Mouse (Mus musculus) thymus, adult 2 months (tissue): ENCODE results near the gene AL607142.1. TPM values are rescaled to one million over a fixed set of nuclear protein-coding genes. Genes with fewer than 3 reads are reported as not detected.
A peak's percentile ranks its signal among the peaks of the same experiment; 100 is the strongest.

Experiments used
- DNase-seq: peaks from one replicate; pipeline ENCODE4 v3.0.0; 2021
- H3K27ac ChIP-seq: fragments of 200-500 bp; 2 replicates; pipeline ENCODE4 v1.5.1; 2012; ENCODE audit warnings: low read length, control low read depth; ENCODE audit not compliant: control insufficient read depth, insufficient read depth
- H3K27me3 ChIP-seq: fragments of 200-500 bp; 2 replicates; pipeline ENCODE4 v1.6.1; 2012; ENCODE audit warnings: mild to moderate bottlenecking, low read length, moderate library complexity, mixed read lengths; ENCODE audit not compliant: control insufficient read depth, insufficient read depth
- H3K36me3 ChIP-seq: fragments of 200-500 bp; 2 replicates; pipeline ENCODE4 v1.6.1; 2012; ENCODE audit warnings: mild to moderate bottlenecking, low read length, moderate library complexity; ENCODE audit not compliant: control insufficient read depth, insufficient read depth
- H3K4me1 ChIP-seq: fragments of 200-500 bp; replicated peaks from 2 replicates; pipeline ENCODE4 v1.6.1; 2012; ENCODE audit warnings: low read length; ENCODE audit not compliant: control insufficient read depth, insufficient read depth
- H3K4me3 ChIP-seq: fragments of 200-500 bp; 2 replicates; pipeline ENCODE4 v1.5.1; 2012; ENCODE audit warnings: mild to moderate bottlenecking, low read length, control low read depth, moderate library complexity; ENCODE audit not compliant: control insufficient read depth, insufficient read depth
- CTCF ChIP-seq: fragments of 200-500 bp; IDR thresholded peaks from 2 replicates; pipeline ENCODE4 v1.5.1; 2012; ENCODE audit warnings: mild to moderate bottlenecking, control low read depth, low read length, moderate library complexity, borderline replicate concordance; ENCODE audit not compliant: control insufficient read depth, poor library complexity, insufficient read depth; ENCODE audit errors: extremely low read depth
- POLR2A ChIP-seq: fragments of 200-500 bp; IDR thresholded peaks from 2 replicates; pipeline ENCODE4 v1.6.1; 2012; ENCODE audit warnings: mild to moderate bottlenecking, low read length, control low read depth, moderate library complexity; ENCODE audit not compliant: control insufficient read depth, poor library complexity, insufficient read depth; ENCODE audit errors: extremely low read depth
- WGBS: fragments of 180-500 bp; shearing (Covaris S2); methylation state at CpG from one replicate; pipeline ENCODE4 v1.1.7; 2018; 5-methylcytosine and 5-hydroxymethylcytosine counted together
- polyA plus RNA-seq: library from polyadenylated mRNA; depleted of rRNA; stranded (reverse); fragments of >200 nt; gene quantifications from 2 replicates; pipeline ENCODE4 v1.2.3, GENCODE M21; 2012

The AL607142.1 gene
- polyA plus RNA-seq, 1 experiment = not detected

GRCm38 (mm10) chr4:120089536-120089935, 24.7 kb downstream of the AL607142.1 start:
- H3K36me3 ChIP-seq = peaks cover 3% of the 10 kb centered on the region; the same call in 1 of the 2 replicates
- WGBS = 95% methylated on average over 8 of the region's 8 CpGs
- H3K27me3 ChIP-seq = no peaks in the 10 kb centered on the region
- TF ChIP-seq CTCF (no peak), POLR2A (no peak)
- no peak overlapping the region for H3K27ac ChIP-seq
- no peaks in the 10 kb centered on the region for H3K4me1 ChIP-seq
- no peak for DNase-seq
- no peak overlapping the region for H3K4me3 ChIP-seq

GRCm38 (mm10) chr4:120091997-120092783, 27.4 kb downstream of the AL607142.1 start:
- TF ChIP-seq POLR2A (no peak), CTCF (no peak)
- H3K27ac ChIP-seq = no peak overlapping the region
- no peaks in the 10 kb centered on the region for H3K4me1 ChIP-seq
- no peaks in the 10 kb centered on the region for H3K27me3 ChIP-seq
- DNase-seq = no peak
- H3K4me3 ChIP-seq = no peak overlapping the region
- 85% methylated on average over 1 of the region's 1 CpGs for whole genome bisulfite sequencing
- H3K36me3 ChIP-seq = peaks cover 18% of the 10 kb centered on the region

GRCm38 (mm10) chr4:120096935-120097334, 32.1 kb downstream of the AL607142.1 start:
- H3K4me3 ChIP-seq = no peak overlapping the region
- 98% methylated on average over 19 of the region's 19 CpGs for WGBS
- H3K36me3 ChIP-seq = peaks cover 36% of the 10 kb centered on the region
- DNase-seq = no peak
- H3K27me3 ChIP-seq = no peaks in the 10 kb centered on the region
- no peaks in the 10 kb centered on the region for H3K4me1 ChIP-seq
- H3K27ac ChIP-seq = no peak overlapping the region
- TF ChIP-seq POLR2A (no peak), CTCF (no peak)

GRCm38 (mm10) chr4:120101186-120101585, 36.4 kb downstream of the AL607142.1 start:
- H3K4me1 ChIP-seq = no peaks in the 10 kb centered on the region
- H3K4me3 ChIP-seq = no peak overlapping the region
- H3K36me3 ChIP-seq = peaks cover 29% of the 10 kb centered on the region
- no peak for DNase-seq
- H3K27ac ChIP-seq = no peak overlapping the region
- H3K27me3 ChIP-seq = no peaks in the 10 kb centered on the region
- TF ChIP-seq POLR2A (no peak), CTCF (no peak)

- peaks cover 8% of the 10 kb centered on the region; the same call in 1 of the 2 replicates for H3K36me3 ChIP-seq
- DNase-seq = peak; percentile 75
- peak; percentile 68; the same call in 1 of the 2 replicates for TF ChIP-seq CTCF
- no peak for TF ChIP-seq POLR2A
- H3K27ac ChIP-seq = no peak overlapping the region
- H3K4me3 ChIP-seq = no peak overlapping the region
- no peaks in the 10 kb centered on the region for H3K27me3 ChIP-seq
- no peaks in the 10 kb centered on the region for H3K4me1 ChIP-seq
- WGBS = 63% methylated on average over 5 of the region's 5 CpGs
Observed at GRCm38 (mm10) chr4:120104599-120104998, 39.8 kb downstream of the AL607142.1 start.

- DNase-seq = no peak
- Histone ChIP-seq H3K27ac (no peak overlapping the region), H3K27me3 (no peaks in the 10 kb centered on the region), H3K4me3 (no peak overlapping the region), H3K36me3 (peaks cover 8% of the 10 kb centered on the region; the same call in 1 of the 2 replicates), H3K4me1 (no peaks in the 10 kb centered on the region)
- 96% methylated on average over 3 of the region's 3 CpGs for WGBS
- no peak for TF ChIP-seq POLR2A
- no peak for TF ChIP-seq CTCF
Observed at GRCm38 (mm10) chr4:120106362-120106761, 41.6 kb downstream of the AL607142.1 start.

GRCm38 (mm10) chr4:120107787-120108186, 43.0 kb downstream of the AL607142.1 start:
- WGBS = 54% methylated on average over 8 of the region's 8 CpGs
- TF ChIP-seq POLR2A (no peak), CTCF (no peak)

More at GRCm38 (mm10) chr4:120107787-120108186, 43.0 kb downstream of the AL607142.1 start:
- Histone ChIP-seq H3K27me3 (no peaks in the 10 kb centered on the region), H3K4me1 (no peaks in the 10 kb centered on the region), H3K27ac (no peak overlapping the region), H3K4me3 (no peak overlapping the region), H3K36me3 (peaks cover 8% of the 10 kb centered on the region; the same call in 1 of the 2 replicates)
- DNase-seq = no peak
